Mouse (Mus musculus): ENCODE measurements around the gene Vps35l. TPM values are rescaled to one million over a fixed set of nuclear protein-coding genes. Genes with fewer than 3 reads are reported as not detected.

Gene Vps35l
- polyA plus RNA-seq, 1 experiment from 2014 or later = 105 TPM

GRCm38 (mm10) chr7:118865362-118865761 is 125.3 kb downstream of the Vps35l start:
- H3K9me3 ChIP-seq = no peaks in the 10 kb centered on the region
- no peak overlapping the region for H3K4me3 ChIP-seq
- no peak overlapping the region for H3K4me2 ChIP-seq
- 77% methylated on average over 2 of the region's 2 CpGs for WGBS
- no peaks in the 10 kb centered on the region for H3K4me1 ChIP-seq
- no peak overlapping the region for H3K27ac ChIP-seq
- no peaks in the 10 kb centered on the region for H3K27me3 ChIP-seq (replicated peaks)
- no peaks in the 10 kb centered on the region for H3K36me3 ChIP-seq (replicated peaks)
- ATAC-seq (replicated peaks) = no peak
- H3K9ac ChIP-seq = no peak overlapping the region

- Histone ChIP-seq H3K27ac (no peak overlapping the region), H3K36me3 (replicated peaks) (no peaks in the 10 kb centered on the region), H3K4me2 (no peak overlapping the region), H3K4me3 (no peak overlapping the region), H3K27me3 (replicated peaks) (no peaks in the 10 kb centered on the region), H3K9me3 (no peaks in the 10 kb centered on the region), H3K4me1 (no peaks in the 10 kb centered on the region), H3K9ac (no peak overlapping the region)
- ATAC-seq (replicated peaks) = no peak
- WGBS = 84% methylated on average over 3 of the region's 3 CpGs
These were observed 139.5 kb downstream of the Vps35l start for GRCm38 (mm10) chr7:118879466-118880029.

- H3K9me3 ChIP-seq = no peaks in the 10 kb centered on the region
- no peak overlapping the region for H3K4me3 ChIP-seq
- peaks cover 4% of the 10 kb centered on the region; the same call in 1 of the 2 replicates for H3K4me1 ChIP-seq
- no peak overlapping the region for H3K9ac ChIP-seq
- no peak for ATAC-seq (replicated peaks)
- H3K36me3 ChIP-seq (replicated peaks) = no peaks in the 10 kb centered on the region
- no peak overlapping the region for H3K4me2 ChIP-seq
- WGBS = 80% methylated on average over 4 of the region's 4 CpGs
- H3K27ac ChIP-seq = no peak overlapping the region
- no peaks in the 10 kb centered on the region for H3K27me3 ChIP-seq (replicated peaks)
These were observed 143.9 kb downstream of the Vps35l start for GRCm38 (mm10) chr7:118883957-118884356.

GRCm38 (mm10) chr7:118884969-118885368 is 144.9 kb downstream of the Vps35l start:
- 80% methylated on average over 4 of the region's 4 CpGs for WGBS
- H3K9ac ChIP-seq = no peak overlapping the region

GRCm38 (mm10) chr7:118887303-118888055 is 147.5 kb downstream of the Vps35l start:
- H3K9me3 ChIP-seq = no peaks in the 10 kb centered on the region
- H3K36me3 ChIP-seq (replicated peaks) = no peaks in the 10 kb centered on the region
- no peak overlapping the region for H3K27ac ChIP-seq
- no peaks in the 10 kb centered on the region; the same call in 1 of the 2 replicates for H3K27me3 ChIP-seq (replicated peaks)
- no peak overlapping the region for H3K4me2 ChIP-seq
- H3K4me1 ChIP-seq = peaks cover 9% of the 10 kb centered on the region; the same call in 1 of the 2 replicates
- no peak overlapping the region for H3K9ac ChIP-seq
- no peak for ATAC-seq (replicated peaks)
- WGBS = 18% methylated on average over 6 of the region's 6 CpGs
- no peak overlapping the region for H3K4me3 ChIP-seq

More at GRCm38 (mm10) chr7:118884969-118885368, 144.9 kb downstream of the Vps35l start:
- H3K36me3 ChIP-seq (replicated peaks) = no peaks in the 10 kb centered on the region
- no peaks in the 10 kb centered on the region for H3K9me3 ChIP-seq
- H3K4me1 ChIP-seq = peaks cover 9% of the 10 kb centered on the region; the same call in 1 of the 2 replicates
- H3K4me3 ChIP-seq = no peak overlapping the region
- no peak overlapping the region for H3K27ac ChIP-seq
- H3K27me3 ChIP-seq (replicated peaks) = no peaks in the 10 kb centered on the region
- no peak for ATAC-seq (replicated peaks)
- H3K4me2 ChIP-seq = no peak overlapping the region

- H3K9me3 ChIP-seq = no peaks in the 10 kb centered on the region
- no peak overlapping the region for H3K27ac ChIP-seq
- H3K4me1 ChIP-seq = peaks cover 9% of the 10 kb centered on the region; the same call in 1 of the 2 replicates
- no peak overlapping the region for H3K4me3 ChIP-seq
- ATAC-seq (replicated peaks) = no peak
- no peak overlapping the region for H3K4me2 ChIP-seq
- H3K36me3 ChIP-seq (replicated peaks) = no peaks in the 10 kb centered on the region
- H3K27me3 ChIP-seq (replicated peaks) = no peaks in the 10 kb centered on the region; the same call in 1 of the 2 replicates
- H3K9ac ChIP-seq = no peak overlapping the region
- 3% methylated on average over 3 of the region's 3 CpGs for WGBS
These were observed 149.1 kb downstream of the Vps35l start for GRCm38 (mm10) chr7:118889046-118889680.

Other genes starting within 250 kb of the Vps35l start
- 0.79 and 1.0 TPM in 2 replicates for gene Itpripl2, start 248.3 kb upstream of the Vps35l start, polyA plus RNA-seq (2015; fragmentation: Nextera tagmentation; extraction: Ambion mirVana)
- 85.8 and 88.2 TPM in 2 replicates for gene Coq7, start 206.9 kb upstream of the Vps35l start, polyA plus RNA-seq (2015; fragmentation: Nextera tagmentation; extraction: Ambion mirVana)
- 6.3 and 7.2 TPM in 2 replicates for gene Tmc7, start 155.5 kb upstream of the Vps35l start, polyA plus RNA-seq (2015; fragmentation: Nextera tagmentation; extraction: Ambion mirVana)
- gene Tmc5, start 142.9 kb upstream of the Vps35l start, polyA plus RNA-seq (2015; fragmentation: Nextera tagmentation; extraction: Ambion mirVana) = 0.15 and 0.19 TPM in 2 replicates
- gene Gde1, start 34.4 kb upstream of the Vps35l start, polyA plus RNA-seq (2015; fragmentation: Nextera tagmentation; extraction: Ambion mirVana) = 186 and 194 TPM in 2 replicates
- 29.2 and 30.1 TPM in 2 replicates for gene Ccp110, start 27.7 kb upstream of the Vps35l start, polyA plus RNA-seq (2015; fragmentation: Nextera tagmentation; extraction: Ambion mirVana)
- gene Iqck, start 115.5 kb downstream of the Vps35l start, polyA plus RNA-seq (2015; fragmentation: Nextera tagmentation; extraction: Ambion mirVana) = 4.4 and 4.9 TPM in 2 replicates
- gene Knop1, start 116.0 kb downstream of the Vps35l start, polyA plus RNA-seq (2015; fragmentation: Nextera tagmentation; extraction: Ambion mirVana) = 69.0 and 70.6 TPM in 2 replicates